Mouse (Mus musculus): ENCODE data around the gene Smtnl2. TPM values are rescaled to one million over a fixed set of nuclear protein-coding genes. Genes with fewer than 3 reads are reported as not detected.

The Smtnl2 gene
- polyA plus RNA-seq (2015; fragmentation: Nextera tagmentation; extraction: Ambion mirVana) = 7.8 and 8.1 TPM in 2 replicates

- peak within 1 kb of the TSS; percentile 50; the same call in 1 of the 2 replicates for H3K27ac ChIP-seq (ENCODE audit: low read depth, low read length)
- H3K36me3 ChIP-seq (ENCODE audit: control insufficient read depth, insufficient read depth) = no peaks in the 10 kb centered on the region
- peak; percentile 60 for TF ChIP-seq CTCF (IDR thresholded peaks at IDR 0.05; ENCODE audit: low read depth)
- 0 out of 2 replicates have a peak, but pooled peaks cover 8% of the 10 kb centered on the region for H3K4me1 ChIP-seq (replicated peaks; ENCODE audit: control insufficient read depth, insufficient read depth, low read length)
- H3K27me3 ChIP-seq (replicated peaks; ENCODE audit: control insufficient read depth, insufficient read depth, low read length) = no peaks in the 10 kb centered on the region
- H3K9ac ChIP-seq (ENCODE audit: low read depth, low read length) = peak within 1 kb of the TSS; percentile 43
- H3K9me3 ChIP-seq (ENCODE audit: control insufficient read depth) = no peaks in the 10 kb centered on the region
- ATAC-seq = peak; percentile 78
- under 1% methylated on average over 78 of the region's 86 CpGs for WGBS
- H3K4me2 ChIP-seq (replicated peaks; ENCODE audit: low read depth) = peak within 1 kb of the TSS; percentile 97
- H3K4me3 ChIP-seq (ENCODE audit: low read depth, low read length) = peak within 1 kb of the TSS; percentile 58
Measured at GRCm38 (mm10) chr11:72411093-72411921, at the start of gene Smtnl2. Smtnl2 (minus strand) TSS chr11:72411713.

- 64% methylated on average over 3 of the region's 3 CpGs for whole genome bisulfite sequencing
- no peak overlapping the region for H3K9ac ChIP-seq (ENCODE audit: low read depth, low read length)
- H3K9me3 ChIP-seq (ENCODE audit: control insufficient read depth) = no peaks in the 10 kb centered on the region
- H3K4me2 ChIP-seq (replicated peaks; ENCODE audit: low read depth) = no peak overlapping the region
- no peak for TF ChIP-seq CTCF (IDR thresholded peaks at IDR 0.05; ENCODE audit: low read depth)
- no peak overlapping the region for H3K4me3 ChIP-seq (ENCODE audit: low read depth, low read length)
- no peak for ATAC-seq
- peaks cover 16% of the 10 kb centered on the region; the same call in 1 of the 2 replicates for H3K36me3 ChIP-seq (ENCODE audit: control insufficient read depth, insufficient read depth)
- no peaks in the 10 kb centered on the region for H3K27me3 ChIP-seq (replicated peaks; ENCODE audit: control insufficient read depth, insufficient read depth, low read length)
- peak overlapping the region; percentile 3; the same call in 1 of the 2 replicates for H3K27ac ChIP-seq (ENCODE audit: low read depth, low read length)
- H3K4me1 ChIP-seq (replicated peaks; ENCODE audit: control insufficient read depth, insufficient read depth, low read length) = no peaks in the 10 kb centered on the region
Measured at GRCm38 (mm10) chr11:72458502-72458901, 47.0 kb upstream of the Smtnl2 start.

GRCm38 (mm10) chr11:72457995-72458496 lies 46.5 kb upstream of the Smtnl2 start:
- no peak overlapping the region for H3K9ac ChIP-seq (ENCODE audit: low read depth, low read length)
- no peak for TF ChIP-seq CTCF (IDR thresholded peaks at IDR 0.05; ENCODE audit: low read depth)

GRCm38 (mm10) chr11:72455694-72456093 lies 44.2 kb upstream of the Smtnl2 start:
- Histone ChIP-seq H3K4me1 (replicated peaks; ENCODE audit: control insufficient read depth, insufficient read depth, low read length) (no peaks in the 10 kb centered on the region), H3K27ac (ENCODE audit: low read depth, low read length) (no peak overlapping the region), H3K27me3 (replicated peaks; ENCODE audit: control insufficient read depth, insufficient read depth, low read length) (no peaks in the 10 kb centered on the region), H3K9ac (ENCODE audit: low read depth, low read length) (no peak overlapping the region), H3K9me3 (ENCODE audit: control insufficient read depth) (no peaks in the 10 kb centered on the region), H3K4me2 (replicated peaks; ENCODE audit: low read depth) (no peak overlapping the region), H3K4me3 (ENCODE audit: low read depth, low read length) (no peak overlapping the region), H3K36me3 (ENCODE audit: control insufficient read depth, insufficient read depth) (peaks cover 36% of the 10 kb centered on the region)
- ATAC-seq = no peak
- WGBS = 72% methylated on average over 5 of the region's 5 CpGs
- TF ChIP-seq CTCF (IDR thresholded peaks at IDR 0.05; ENCODE audit: low read depth) = no peak

More at GRCm38 (mm10) chr11:72457995-72458496, 46.5 kb upstream of the Smtnl2 start:
- no peaks in the 10 kb centered on the region for H3K9me3 ChIP-seq (ENCODE audit: control insufficient read depth)
- no peaks in the 10 kb centered on the region for H3K4me1 ChIP-seq (replicated peaks; ENCODE audit: control insufficient read depth, insufficient read depth, low read length)
- H3K27me3 ChIP-seq (replicated peaks; ENCODE audit: control insufficient read depth, insufficient read depth, low read length) = no peaks in the 10 kb centered on the region
- H3K27ac ChIP-seq (ENCODE audit: low read depth, low read length) = 0 out of 2 replicates have a peak overlapping the region, but pooled peaks have one; percentile 3
- H3K4me3 ChIP-seq (ENCODE audit: low read depth, low read length) = no peak overlapping the region
- ATAC-seq = peak; percentile 32
- H3K36me3 ChIP-seq (ENCODE audit: control insufficient read depth, insufficient read depth) = peaks cover 17% of the 10 kb centered on the region; the same call in 1 of the 2 replicates
- WGBS = 52% methylated on average over 12 of the region's 12 CpGs
- H3K4me2 ChIP-seq (replicated peaks; ENCODE audit: low read depth) = no peak overlapping the region

- Histone ChIP-seq H3K9me3 (ENCODE audit: control insufficient read depth) (no peaks in the 10 kb centered on the region), H3K9ac (ENCODE audit: low read depth, low read length) (no peak overlapping the region), H3K27ac (ENCODE audit: low read depth, low read length) (no peak overlapping the region), H3K27me3 (replicated peaks; ENCODE audit: control insufficient read depth, insufficient read depth, low read length) (no peaks in the 10 kb centered on the region), H3K4me1 (replicated peaks; ENCODE audit: control insufficient read depth, insufficient read depth, low read length) (no peaks in the 10 kb centered on the region), H3K36me3 (ENCODE audit: control insufficient read depth, insufficient read depth) (peaks cover 55% of the 10 kb centered on the region), H3K4me3 (ENCODE audit: low read depth, low read length) (no peak overlapping the region), H3K4me2 (replicated peaks; ENCODE audit: low read depth) (no peak overlapping the region)
- ATAC-seq = no peak
- no peak for TF ChIP-seq CTCF (IDR thresholded peaks at IDR 0.05; ENCODE audit: low read depth)
- 61% methylated on average over 15 of the region's 15 CpGs for WGBS
Measured at GRCm38 (mm10) chr11:72453105-72453953, 41.8 kb upstream of the Smtnl2 start.

All from intestine, postnatal 0 days (tissue).